Mouse (Mus musculus) neural tube, embryonic 14.5 days (tissue): ENCODE results near the gene Clec2l. TPM values are rescaled to one million over a fixed set of nuclear protein-coding genes. Genes with fewer than 3 reads are reported as not detected.

Source experiments
- ATAC-seq: fragments of 200-750 bp; cut with Nextera tagmentation; 2 replicates; pipeline ENCODE4 v1.8.0; 2017; ENCODE audit warnings: low read depth, mild to moderate bottlenecking, moderate TSS enrichment, moderate library complexity
- H3K27ac ChIP-seq: fragments of 300-500 bp; sonication (generic); 2 replicates; pipeline ENCODE4 v1.5.1; 2014; ENCODE audit warnings: low read depth, mild to moderate bottlenecking, control low read depth, low read length, moderate library complexity, mixed read lengths
- H3K27me3 ChIP-seq: fragments of 300-500 bp; sonication (generic); 2 replicates; pipeline ENCODE4 v1.6.1; 2014; ENCODE audit warnings: low read length; ENCODE audit not compliant: control insufficient read depth, insufficient read depth
- H3K36me3 ChIP-seq: fragments of 300-500 bp; sonication (generic); 2 replicates; pipeline ENCODE4 v1.6.1; 2014; ENCODE audit warnings: low read length, mixed read lengths; ENCODE audit not compliant: control insufficient read depth, insufficient read depth
- H3K4me1 ChIP-seq: fragments of 300-500 bp; sonication (generic); 2 replicates; pipeline ENCODE4 v1.6.1; 2014; ENCODE audit warnings: low read length; ENCODE audit not compliant: control insufficient read depth, insufficient read depth
- H3K4me2 ChIP-seq: fragments of 300-500 bp; sonication (generic); 2 replicates; pipeline ENCODE4 v1.6.1; 2014; ENCODE audit warnings: mild to moderate bottlenecking, low read depth, low read length, control low read depth
- H3K4me3 ChIP-seq: fragments of 300-500 bp; sonication (generic); 2 replicates; pipeline ENCODE4 v1.5.1; 2014; ENCODE audit warnings: low read depth, low read length, control low read depth, mixed read lengths
- H3K9ac ChIP-seq: fragments of 300-500 bp; sonication (generic); replicated peaks from 2 replicates; pipeline ENCODE4 v1.6.1; 2014; ENCODE audit warnings: low read depth, mild to moderate bottlenecking, control low read depth, low read length, mixed read lengths
- H3K9me3 ChIP-seq: fragments of 300-500 bp; sonication (generic); 2 replicates; pipeline ENCODE4 v1.6.1; 2016; ENCODE audit warnings: low read length; ENCODE audit not compliant: control insufficient read depth
- WGBS: fragments of 180-500 bp; shearing (Covaris S2); extraction: QIAGEN DNeasy Blood & Tissue Kit; methylation state at CpG from one replicate; pipeline ENCODE4 v1.1.7; 2014; 5-methylcytosine and 5-hydroxymethylcytosine counted together
- polyA plus RNA-seq: library from polyadenylated mRNA; unstranded; fragments of >200 nt; fragmentation: Nextera tagmentation; extraction: Ambion mirVana; gene quantifications from 2 replicates; pipeline ENCODE4 v1.2.1, GENCODE M21; 2014

Gene Clec2l
- polyA plus RNA-seq, 1 experiment from 2014 or later = 33.0 TPM

DNA sequence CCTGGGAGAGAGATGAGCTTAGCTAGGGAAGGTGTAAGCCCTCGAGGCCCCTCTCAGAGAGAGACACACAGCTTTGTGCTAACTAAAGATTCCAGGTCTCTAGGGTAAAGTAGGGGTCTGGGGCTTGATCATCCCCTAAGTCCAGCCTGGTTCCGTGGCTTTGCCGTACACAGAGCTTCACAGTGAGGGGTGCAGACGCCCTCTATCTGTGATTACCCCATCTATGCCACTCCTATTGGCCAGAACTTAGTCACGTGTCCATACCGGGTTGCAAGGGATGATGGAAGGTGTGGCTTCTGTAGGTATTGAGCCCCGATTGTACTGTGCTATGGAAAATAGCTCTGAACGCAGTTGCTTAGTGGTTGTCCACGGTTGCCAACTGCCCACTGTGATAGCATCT lies 14.8 kb downstream of the Clec2l start:
- no peak for ATAC-seq
- Histone ChIP-seq H3K4me1 (no peaks in the 10 kb centered on the region), H3K27me3 (no peaks in the 10 kb centered on the region), H3K9ac (no peak overlapping the region), H3K9me3 (no peaks in the 10 kb centered on the region), H3K36me3 (no peaks in the 10 kb centered on the region), H3K4me3 (no peak overlapping the region), H3K27ac (no peak overlapping the region), H3K4me2 (no peak overlapping the region)
- 80% methylated on average over 9 of the region's 9 CpGs for WGBS

DNA sequence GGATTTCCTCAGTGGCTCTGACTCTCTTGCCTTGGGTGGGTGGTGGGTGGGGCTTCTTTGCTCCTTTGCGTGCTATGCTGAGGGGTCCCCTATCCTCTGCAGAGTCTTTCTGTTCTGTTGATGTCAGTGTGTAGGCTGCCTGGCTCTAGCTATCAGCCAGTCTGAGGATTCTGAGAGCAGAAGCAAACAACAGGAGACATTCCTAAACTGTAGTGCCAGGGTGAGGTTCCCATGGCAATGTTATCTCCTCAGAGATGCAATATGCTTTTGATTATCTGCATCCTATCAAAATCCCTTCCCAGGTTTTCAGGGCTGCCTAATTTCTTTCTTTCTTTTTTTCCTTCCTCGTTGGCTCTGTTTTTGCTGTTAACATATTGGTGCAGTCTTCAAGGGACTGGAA lies 19.7 kb downstream of the Clec2l start:
- WGBS = 89% methylated on average over 2 of the region's 2 CpGs
- no peak overlapping the region for H3K4me3 ChIP-seq
- no peaks in the 10 kb centered on the region for H3K4me1 ChIP-seq
- H3K36me3 ChIP-seq = no peaks in the 10 kb centered on the region
- no peaks in the 10 kb centered on the region for H3K9me3 ChIP-seq
- no peak overlapping the region for H3K9ac ChIP-seq
- no peaks in the 10 kb centered on the region for H3K27me3 ChIP-seq
- H3K4me2 ChIP-seq = no peak overlapping the region
- ATAC-seq = no peak
- no peak overlapping the region for H3K27ac ChIP-seq

DNA sequence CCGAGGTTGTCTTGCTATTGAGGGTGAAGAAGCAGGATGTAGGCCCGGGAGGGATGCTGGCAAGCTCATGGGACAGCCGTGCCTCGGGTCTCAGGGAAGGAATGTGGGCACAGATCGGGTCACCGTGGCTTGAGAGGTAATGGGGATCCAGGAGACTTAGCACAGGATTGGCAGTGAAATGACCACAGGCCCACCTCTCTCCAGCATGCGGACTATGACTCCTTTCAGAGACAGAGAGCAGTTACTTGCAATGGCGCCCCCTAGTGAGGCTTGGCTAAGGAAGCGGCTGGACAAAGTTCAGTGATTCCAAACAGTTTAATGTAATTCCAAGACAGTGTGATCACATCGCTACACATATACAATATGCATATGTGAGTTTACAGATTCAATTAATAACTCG lies 24.3 kb downstream of the Clec2l start:
- H3K9ac ChIP-seq = no peak overlapping the region
- no peak overlapping the region for H3K4me3 ChIP-seq
- H3K4me2 ChIP-seq = no peak overlapping the region
- H3K4me1 ChIP-seq = no peaks in the 10 kb centered on the region
- 64% methylated on average over 11 of the region's 11 CpGs for WGBS
- H3K36me3 ChIP-seq = peaks cover 4% of the 10 kb centered on the region; the same call in 1 of the 2 replicates
- H3K9me3 ChIP-seq = no peaks in the 10 kb centered on the region
- no peak for ATAC-seq
- H3K27me3 ChIP-seq = no peaks in the 10 kb centered on the region
- no peak overlapping the region for H3K27ac ChIP-seq

DNA sequence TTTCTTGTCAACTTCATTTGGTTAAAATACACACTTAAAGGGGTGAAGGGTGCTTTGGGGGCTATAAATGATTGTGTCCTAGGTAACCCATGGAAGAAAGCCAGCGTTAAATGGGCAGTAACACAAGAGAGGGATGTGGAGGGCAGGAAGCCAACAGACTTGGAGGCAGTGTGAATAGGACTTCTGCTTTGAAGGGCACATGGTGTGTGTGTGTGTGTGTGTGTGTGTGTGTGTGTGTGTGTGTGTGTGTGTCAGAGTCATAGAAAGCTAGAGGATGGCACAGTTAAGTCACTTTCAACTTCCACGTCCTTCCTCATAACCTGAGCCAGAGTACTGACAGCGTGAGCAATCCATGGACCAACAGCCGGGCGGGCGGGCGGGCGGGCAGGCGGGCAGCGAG lies 26.0 kb downstream of the Clec2l start:
- WGBS = 78% methylated on average over 10 of the region's 10 CpGs
- peak; percentile 67; the same call in 1 of the 2 replicates for ATAC-seq
- H3K9me3 ChIP-seq = no peaks in the 10 kb centered on the region
- no peaks in the 10 kb centered on the region for H3K27me3 ChIP-seq
- no peak overlapping the region for H3K9ac ChIP-seq
- H3K4me1 ChIP-seq = no peaks in the 10 kb centered on the region
- no peak overlapping the region for H3K4me2 ChIP-seq
- peaks cover 8% of the 10 kb centered on the region; the same call in 1 of the 2 replicates for H3K36me3 ChIP-seq
- H3K27ac ChIP-seq = no peak overlapping the region
- no peak overlapping the region for H3K4me3 ChIP-seq

DNA sequence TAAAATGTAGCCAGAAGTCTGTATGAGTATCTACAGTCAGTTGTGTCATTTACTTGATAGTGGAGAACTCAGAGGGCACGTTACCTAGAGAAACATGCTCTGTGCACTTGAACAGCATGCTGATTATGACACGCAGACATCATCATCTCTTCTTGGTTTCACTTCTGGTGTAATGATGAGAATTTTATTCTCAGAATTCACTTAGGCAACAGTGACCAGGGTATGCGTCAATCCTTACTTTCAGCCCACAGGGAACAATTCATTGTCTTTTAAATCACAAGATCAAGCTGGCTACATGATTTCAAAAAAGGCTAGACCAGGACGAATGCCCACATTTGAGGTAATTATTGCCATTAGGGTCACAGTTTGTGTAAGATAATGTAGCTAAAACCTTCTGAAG lies 27.7 kb downstream of the Clec2l start:
- Histone ChIP-seq H3K27ac (no peak overlapping the region), H3K36me3 (peaks cover 14% of the 10 kb centered on the region; the same call in 1 of the 2 replicates), H3K4me1 (no peaks in the 10 kb centered on the region), H3K4me3 (no peak overlapping the region), H3K4me2 (no peak overlapping the region), H3K9ac (no peak overlapping the region), H3K27me3 (no peaks in the 10 kb centered on the region), H3K9me3 (no peaks in the 10 kb centered on the region)
- WGBS = 79% methylated on average over 4 of the region's 4 CpGs
- no peak for ATAC-seq

DNA sequence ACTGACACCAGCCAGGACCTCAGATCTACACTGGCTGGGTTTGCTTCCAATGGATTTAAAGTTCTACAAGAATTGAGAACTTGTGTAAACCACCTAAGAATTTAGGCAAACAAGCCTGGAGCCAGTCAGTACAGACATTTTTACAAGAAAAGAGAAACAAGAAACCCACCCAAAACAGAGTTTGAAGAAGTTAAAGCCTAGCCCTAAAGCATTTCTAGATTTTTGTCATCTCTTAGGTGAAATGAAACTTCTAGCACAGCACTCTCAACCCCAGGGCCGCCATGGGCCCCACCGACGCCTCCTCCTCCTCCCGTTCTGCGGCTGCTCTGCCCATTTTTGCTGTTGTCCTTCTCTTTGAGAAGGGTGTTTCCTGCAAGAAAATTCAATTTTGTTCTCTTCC lies 28.2 kb downstream of the Clec2l start:
- peaks cover 14% of the 10 kb centered on the region; the same call in 1 of the 2 replicates for H3K36me3 ChIP-seq
- H3K27ac ChIP-seq = no peak overlapping the region
- H3K4me3 ChIP-seq = no peak overlapping the region
- H3K4me1 ChIP-seq = no peaks in the 10 kb centered on the region
- no peaks in the 10 kb centered on the region for H3K9me3 ChIP-seq
- ATAC-seq = no peak
- WGBS = 95% methylated on average over 5 of the region's 5 CpGs
- H3K4me2 ChIP-seq = no peak overlapping the region
- no peak overlapping the region for H3K9ac ChIP-seq
- no peaks in the 10 kb centered on the region for H3K27me3 ChIP-seq

DNA sequence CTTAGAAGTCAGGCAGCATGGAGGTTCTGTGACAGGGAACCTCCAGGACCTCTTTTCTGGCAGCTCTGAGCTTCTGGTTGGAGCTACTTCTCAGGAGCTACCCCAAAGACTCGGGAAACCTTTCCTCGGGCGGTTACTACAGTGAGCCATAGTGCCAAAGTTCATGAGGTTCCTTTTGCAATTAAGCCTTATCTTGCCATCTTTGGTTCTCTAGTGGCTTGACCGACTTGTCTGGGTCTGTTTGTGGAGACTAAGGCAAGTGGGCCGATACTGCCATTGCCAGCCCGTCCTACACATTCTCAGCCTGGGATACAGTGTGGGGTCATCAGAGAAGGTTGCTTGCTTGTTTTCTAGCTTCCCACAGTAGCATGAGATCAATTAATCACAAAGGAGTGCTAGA lies 29.7 kb downstream of the Clec2l start:
- Histone ChIP-seq H3K4me1 (no peaks in the 10 kb centered on the region), H3K4me3 (no peak overlapping the region), H3K4me2 (no peak overlapping the region), H3K9ac (no peak overlapping the region), H3K36me3 (peaks cover 18% of the 10 kb centered on the region; the same call in 1 of the 2 replicates), H3K9me3 (no peaks in the 10 kb centered on the region), H3K27ac (no peak overlapping the region), H3K27me3 (no peaks in the 10 kb centered on the region)
- no peak for ATAC-seq
- 95% methylated on average over 6 of the region's 6 CpGs for WGBS

DNA sequence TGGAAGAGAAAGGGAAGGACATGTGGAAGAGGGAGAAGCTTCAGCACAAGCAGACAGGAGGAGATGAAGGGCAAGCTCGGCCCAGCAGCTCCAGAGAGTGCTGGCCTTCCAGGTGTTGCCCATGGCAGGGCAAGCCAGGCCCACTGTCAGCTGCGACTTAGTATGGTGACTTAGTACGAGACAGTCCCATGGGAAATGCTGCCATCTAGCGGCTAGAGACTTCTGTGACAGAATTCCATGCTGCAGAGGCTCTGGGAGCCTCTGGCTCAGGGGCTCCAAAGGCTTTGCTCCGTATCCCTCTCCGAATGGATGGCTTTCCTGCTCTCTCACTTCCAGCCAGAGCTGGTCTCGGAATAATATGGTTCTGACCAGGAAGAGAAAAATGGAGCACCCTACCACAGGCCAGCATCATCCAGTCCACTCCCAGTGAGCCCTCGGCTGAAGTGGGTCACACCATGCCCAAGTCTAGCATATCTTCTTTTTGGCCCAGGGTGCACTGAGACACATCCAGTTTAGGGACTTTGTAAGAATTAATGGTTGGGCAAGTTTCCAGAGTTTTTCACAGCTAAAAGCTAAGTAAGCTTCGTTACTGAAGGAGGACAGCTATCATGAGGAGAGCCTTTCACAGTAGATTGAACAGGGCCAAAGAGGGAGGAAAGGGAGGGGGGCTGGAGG lies 32.6 kb downstream of the Clec2l start:
- ATAC-seq = peak; percentile 76
- Histone ChIP-seq H3K27ac (no peak overlapping the region), H3K4me1 (no peaks in the 10 kb centered on the region), H3K4me3 (no peak overlapping the region), H3K4me2 (no peak overlapping the region), H3K36me3 (peaks cover 40% of the 10 kb centered on the region), H3K9me3 (no peaks in the 10 kb centered on the region), H3K27me3 (no peaks in the 10 kb centered on the region), H3K9ac (no peak overlapping the region)
- WGBS = 31% methylated on average over 9 of the region's 9 CpGs

DNA sequence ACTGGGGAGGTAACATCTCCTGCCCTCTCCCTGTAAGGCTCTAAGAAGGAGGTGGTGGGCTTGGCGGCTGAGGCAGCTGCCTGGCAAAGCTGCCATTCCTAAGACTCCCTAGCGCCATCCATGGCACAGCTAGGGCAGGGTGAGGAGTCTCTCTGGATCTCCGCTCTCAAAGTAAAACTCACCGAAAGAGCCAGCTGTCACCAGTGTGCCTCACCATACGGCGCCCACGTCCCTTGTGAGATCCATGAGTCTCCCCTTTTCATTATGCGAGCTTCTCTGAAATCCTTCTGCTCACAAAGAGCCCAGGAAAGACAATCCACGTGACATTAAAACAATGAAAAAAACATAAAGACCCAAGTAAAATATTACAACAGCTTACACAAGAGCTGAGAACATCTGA lies 33.7 kb downstream of the Clec2l start:
- ATAC-seq = no peak
- Histone ChIP-seq H3K4me1 (no peaks in the 10 kb centered on the region), H3K9ac (no peak overlapping the region), H3K27me3 (no peaks in the 10 kb centered on the region), H3K4me2 (no peak overlapping the region), H3K9me3 (no peaks in the 10 kb centered on the region), H3K4me3 (no peak overlapping the region), H3K27ac (no peak overlapping the region), H3K36me3 (peaks cover 40% of the 10 kb centered on the region)
- 73% methylated on average over 9 of the region's 9 CpGs for WGBS
